Mouse (Mus musculus) lung, adult 18-20 months (tissue): Measurements from ENCODE around the gene Naaladl1.
A peak's percentile ranks its signal among the peaks of the same experiment; 100 is the strongest.

Experiments used
- DNase-seq, 2 experiments: peaks; one replicate each; pipeline ENCODE4 v3.0.0; 2022; ENCODE audit warnings: mixed read lengths in 2 of 2

The Naaladl1 gene

GRCm38 (mm10) chr19:6084478-6085248 is 20.9 kb upstream of the Naaladl1 start, which contains the start of the genes Zfpl1 and Cdca5:
Gene Zfpl1, minus strand, starts transcription at chr19:6084956.
Gene Cdca5, plus strand, starts transcription at chr19:6084983.
- DNase-seq, result peak; percentile 96 to 97

- peak; percentile 47 to 54 for DNase-seq
Observed at GRCm38 (mm10) chr19:6085417-6085879, 20.1 kb upstream of the Naaladl1 start.

GRCm38 (mm10) chr19:6088841-6089240 is 16.7 kb upstream of the Naaladl1 start:
- DNase-seq, result no peak

- DNase-seq, result no peak
Observed at GRCm38 (mm10) chr19:6094119-6094518, 11.5 kb upstream of the Naaladl1 start, which contains the start of gene AC131692.1. Gene AC131692.1, plus strand, starts transcription at chr19:6094419.

- no peak for DNase-seq
Observed at GRCm38 (mm10) chr19:6097847-6098246, 7.7 kb upstream of the Naaladl1 start.

GRCm38 (mm10) chr19:6101186-6101585 is 4.4 kb upstream of the Naaladl1 start:
- no peak for DNase-seq

- DNase-seq, result no peak
Observed at GRCm38 (mm10) chr19:6102169-6102853, 3.3 kb upstream of the Naaladl1 start.

- no peak for DNase-seq
Observed at GRCm38 (mm10) chr19:6104476-6104875, 1.1 kb upstream of the Naaladl1 start.

GRCm38 (mm10) chr19:6113116-6113515 is 7.5 kb downstream of the Naaladl1 start:
- no peak for DNase-seq

GRCm38 (mm10) chr19:6116113-6116850 is 10.7 kb downstream of the Naaladl1 start:
- no peak for DNase-seq

- DNase-seq, result no peak
Observed at GRCm38 (mm10) chr19:6117346-6117985, 11.9 kb downstream of the Naaladl1 start.

- DNase-seq, result peak; percentile 92 to 93
Observed at GRCm38 (mm10) chr19:6117986-6118676, 12.5 kb downstream of the Naaladl1 start, which contains the start of gene Sac3d1. Gene Sac3d1, minus strand, starts transcription at chr19:6118650.

- DNase-seq, result peak in 1 of 2 experiments; percentile 27
Observed at GRCm38 (mm10) chr19:6118677-6119185, 13.1 kb downstream of the Naaladl1 start.

GRCm38 (mm10) chr19:6121761-6122160 is 16.2 kb downstream of the Naaladl1 start:
- DNase-seq, result no peak

- DNase-seq, result no peak
Observed at GRCm38 (mm10) chr19:6123330-6123729, 17.7 kb downstream of the Naaladl1 start.

GRCm38 (mm10) chr19:6124898-6125297 is 19.3 kb downstream of the Naaladl1 start:
- DNase-seq, result no peak

GRCm38 (mm10) chr19:6126289-6126688 is 20.7 kb downstream of the Naaladl1 start:
- DNase-seq, result peak in 1 of 2 experiments; percentile 56

GRCm38 (mm10) chr19:6126789-6127580 is 21.4 kb downstream of the Naaladl1 start:
- DNase-seq, result no peak

GRCm38 (mm10) chr19:6127760-6128341 is 22.3 kb downstream of the Naaladl1 start, which contains the start of gene Snx15:
Gene Snx15, minus strand, starts transcription at chr19:6128304.
- DNase-seq, result peak; percentile 97 to 98
